Comparison of ENCODE assay signal across 25 mouse cellular contexts in the genomic region with DNA sequence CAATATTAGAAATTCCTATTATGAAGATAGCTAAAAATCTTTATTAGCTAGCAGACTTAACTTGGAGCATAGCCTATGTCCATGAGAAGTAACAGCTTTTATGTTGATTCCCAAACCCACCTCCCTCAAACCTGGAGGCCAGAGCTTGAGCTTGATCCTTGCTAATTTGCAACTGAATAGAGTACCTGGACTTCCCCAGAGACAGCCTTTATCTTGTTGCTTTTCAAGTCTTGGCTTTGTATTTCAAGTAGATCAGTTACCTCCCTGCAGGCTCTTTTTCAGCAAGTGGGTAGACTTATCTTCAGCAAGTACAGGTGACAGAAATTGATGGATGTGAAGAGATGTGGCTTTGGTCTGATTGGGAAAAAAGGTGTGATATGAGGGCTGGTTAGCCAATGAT.
"Had no signal": no experiment of that assay in that cellular context is flagged by ENCODE, and none has a peak within 500 bp of the region (broad histone marks: within the 10 kb centered on the region; RNA-seq: fewer than 3 reads in every experiment).

No protein-coding gene starts in this region.

- H3K9ac ChIP-seq: embryonic facial prominence, embryonic 12.5 days; embryonic facial prominence, embryonic 13.5 days; embryonic facial prominence, embryonic 15.5 days; forebrain, embryonic 12.5 days; forebrain, embryonic 13.5 days; forebrain, embryonic 15.5 days; forebrain, postnatal 0 days had no signal

- H3K4me2 ChIP-seq: embryonic facial prominence, embryonic 12.5 days; embryonic facial prominence, embryonic 13.5 days; embryonic facial prominence, embryonic 15.5 days; forebrain, embryonic 12.5 days; forebrain, embryonic 13.5 days; forebrain, embryonic 15.5 days had no signal

- H3K27me3 ChIP-seq: embryonic facial prominence, embryonic 12.5 days; embryonic facial prominence, embryonic 13.5 days; embryonic facial prominence, embryonic 15.5 days; forebrain, embryonic 12.5 days; forebrain, embryonic 13.5 days; forebrain, embryonic 15.5 days had no signal

- H3K4me3 ChIP-seq: embryonic facial prominence, embryonic 10.5 days; embryonic facial prominence, embryonic 12.5 days; embryonic facial prominence, embryonic 13.5 days; embryonic facial prominence, embryonic 15.5 days; erythroblast, embryonic 14.5 days; forebrain, embryonic 10.5 days; forebrain, embryonic 12.5 days; forebrain, embryonic 13.5 days; forebrain, embryonic 15.5 days; gastrocnemius, adult 2 months; heart, adult 2 months; heart, embryonic 10.5 days had no signal

- H3K4me1 ChIP-seq: embryonic facial prominence, embryonic 10.5 days; embryonic facial prominence, embryonic 12.5 days; embryonic facial prominence, embryonic 13.5 days; embryonic facial prominence, embryonic 15.5 days; forebrain, embryonic 10.5 days; forebrain, embryonic 12.5 days; forebrain, embryonic 13.5 days; forebrain, embryonic 15.5 days; heart, embryonic 10.5 days had no signal

- H3K36me3 ChIP-seq: embryonic facial prominence, embryonic 10.5 days; embryonic facial prominence, embryonic 12.5 days; embryonic facial prominence, embryonic 13.5 days; embryonic facial prominence, embryonic 15.5 days; forebrain, embryonic 10.5 days; forebrain, embryonic 12.5 days; forebrain, embryonic 15.5 days; heart, embryonic 10.5 days had no signal

- H3K27ac ChIP-seq: embryonic facial prominence, embryonic 10.5 days; embryonic facial prominence, embryonic 12.5 days; embryonic facial prominence, embryonic 13.5 days; embryonic facial prominence, embryonic 15.5 days; forebrain, embryonic 10.5 days; forebrain, embryonic 12.5 days; forebrain, embryonic 13.5 days; forebrain, embryonic 15.5 days; gastrocnemius, adult 2 months; heart, adult 2 months; heart, embryonic 10.5 days had no signal

- DNase-seq: cerebellum, postnatal 10 days; cerebellum, postnatal 14 days; cerebellum, postnatal 25 days; cerebellum, postnatal 36 days; embryo, embryonic 11 days; forebrain, postnatal 0 days; gastrocnemius, adult 2 months; gastrocnemius, postnatal 10 days; gastrocnemius, postnatal 14 days; gastrocnemius, postnatal 25 days; gastrocnemius, postnatal 36 days; heart, adult 18-20 months; heart, adult 2 months had no signal

- H3K9me3 ChIP-seq: embryonic facial prominence, embryonic 10.5 days; embryonic facial prominence, embryonic 12.5 days; embryonic facial prominence, embryonic 13.5 days; embryonic facial prominence, embryonic 15.5 days; forebrain, embryonic 10.5 days; forebrain, embryonic 12.5 days; forebrain, embryonic 13.5 days; heart, embryonic 10.5 days had no signal

- ATAC-seq: forebrain, embryonic 13.5 days; forebrain, embryonic 14.5 days; forebrain, embryonic 15.5 days; forebrain, embryonic 16.5 days; forebrain, postnatal 0 days had no signal
